Mouse (Mus musculus) splenic B cell, adult 2 months (primary cell): ENCODE measurements at regions not wholly inside any gene's neighbourhood (a gene's known extent, or its start where the extent isn't known, plus 50 kb on each side); places are given as distances from the start of the nearest gene placed in this dataset.

Source experiments
- DNase-seq: peaks from one replicate; pipeline ENCODE4 v3.0.0-alpha.2; 2011; ENCODE audit warnings: low read depth, low spot score
- H3K27me3 ChIP-seq: 2 replicates; pipeline ENCODE4 v1.6.1; 2012; ENCODE audit warnings: mild to moderate bottlenecking, low read length, moderate library complexity, mixed read lengths; ENCODE audit not compliant: control insufficient read depth, poor library complexity, insufficient read depth, severe bottlenecking
- H3K36me3 ChIP-seq: 2 replicates; pipeline ENCODE4 v1.6.1; 2012; ENCODE audit warnings: mild to moderate bottlenecking, low read length, moderate library complexity, mixed read lengths; ENCODE audit not compliant: control insufficient read depth, poor library complexity, insufficient read depth, severe bottlenecking

- Histone ChIP-seq H3K27me3 (no peaks in the 10 kb centered on the region), H3K36me3 (no peaks in the 10 kb centered on the region)
- DNase-seq = peak; percentile 58
Observed at GRCm38 (mm10) chr3:21806494-21807157, 269.8 kb upstream of the Tbl1xr1 start.

GRCm38 (mm10) chr3:21808539-21808938 lies 267.9 kb upstream of the Tbl1xr1 start:
- peak; percentile 44 for DNase-seq
- no peaks in the 10 kb centered on the region for H3K36me3 ChIP-seq
- H3K27me3 ChIP-seq = no peaks in the 10 kb centered on the region

GRCm38 (mm10) chr3:21809769-21810470 lies 266.5 kb upstream of the Tbl1xr1 start:
- Histone ChIP-seq H3K27me3 (no peaks in the 10 kb centered on the region), H3K36me3 (no peaks in the 10 kb centered on the region)
- no peak for DNase-seq

GRCm38 (mm10) chr3:21813401-21813800 lies 263.1 kb upstream of the Tbl1xr1 start:
- Histone ChIP-seq H3K27me3 (no peaks in the 10 kb centered on the region), H3K36me3 (no peaks in the 10 kb centered on the region)
- DNase-seq = no peak

GRCm38 (mm10) chr3:21816968-21817858 lies 259.2 kb upstream of the Tbl1xr1 start:
- no peak for DNase-seq
- Histone ChIP-seq H3K27me3 (no peaks in the 10 kb centered on the region), H3K36me3 (no peaks in the 10 kb centered on the region)

GRCm38 (mm10) chr3:21819030-21819429 lies 257.4 kb upstream of the Tbl1xr1 start:
- Histone ChIP-seq H3K27me3 (no peaks in the 10 kb centered on the region), H3K36me3 (no peaks in the 10 kb centered on the region)
- DNase-seq = no peak

- DNase-seq = no peak
- H3K27me3 ChIP-seq = no peaks in the 10 kb centered on the region
- H3K36me3 ChIP-seq = no peaks in the 10 kb centered on the region
Observed at GRCm38 (mm10) chr3:21820051-21820598, 256.3 kb upstream of the Tbl1xr1 start.

- H3K27me3 ChIP-seq = no peaks in the 10 kb centered on the region
- no peak for DNase-seq
Observed at GRCm38 (mm10) chr3:21822675-21823074, 253.8 kb upstream of the Tbl1xr1 start.

GRCm38 (mm10) chr3:21823331-21823730 lies 253.1 kb upstream of the Tbl1xr1 start:
- Histone ChIP-seq H3K36me3 (no peaks in the 10 kb centered on the region), H3K27me3 (no peaks in the 10 kb centered on the region)
- no peak for DNase-seq

More at GRCm38 (mm10) chr3:21822675-21823074, 253.8 kb upstream of the Tbl1xr1 start:
- no peaks in the 10 kb centered on the region for H3K36me3 ChIP-seq

- Histone ChIP-seq H3K36me3 (no peaks in the 10 kb centered on the region), H3K27me3 (no peaks in the 10 kb centered on the region)
- DNase-seq = no peak
Observed at GRCm38 (mm10) chr3:21824101-21824880, 252.2 kb upstream of the Tbl1xr1 start.

GRCm38 (mm10) chr3:21824913-21825610 lies 251.4 kb upstream of the Tbl1xr1 start:
- no peak for DNase-seq
- Histone ChIP-seq H3K36me3 (no peaks in the 10 kb centered on the region), H3K27me3 (no peaks in the 10 kb centered on the region)

GRCm38 (mm10) chr3:21827656-21828055 lies 248.8 kb upstream of the Tbl1xr1 start:
- DNase-seq = no peak
- Histone ChIP-seq H3K27me3 (no peaks in the 10 kb centered on the region), H3K36me3 (no peaks in the 10 kb centered on the region)

- Histone ChIP-seq H3K27me3 (no peaks in the 10 kb centered on the region), H3K36me3 (no peaks in the 10 kb centered on the region)
- DNase-seq = no peak
Observed at GRCm38 (mm10) chr3:21833111-21833510, 243.3 kb upstream of the Tbl1xr1 start.
